Mouse (Mus musculus): ENCODE measurements at regions not wholly inside any gene's neighbourhood (a gene's known extent, or its start where the extent isn't known, plus 50 kb on each side); places are given as distances from the start of the nearest gene placed in this dataset.
A peak's percentile ranks its signal among the peaks of the same experiment; 100 is the strongest.

GRCm38 (mm10) chr13:47666470-47666869 is 544.0 kb downstream of the Rnf144b start:
- Histone ChIP-seq H3K9me3 (replicated peaks; ENCODE audit: control insufficient read depth, low read length) (no peaks in the 10 kb centered on the region), H3K27me3 (ENCODE audit: control insufficient read depth, insufficient read depth, low read depth, low read length) (no peaks in the 10 kb centered on the region), H3K4me3 (ENCODE audit: low read depth, low read length) (no peak overlapping the region), H3K4me1 (ENCODE audit: control insufficient read depth, low read depth, low read length) (no peaks in the 10 kb centered on the region), H3K9ac (ENCODE audit: low read depth, low read length) (no peak overlapping the region), H3K4me2 (ENCODE audit: low read depth, low read length) (no peak overlapping the region), H3K36me3 (ENCODE audit: control insufficient read depth, insufficient read depth) (no peaks in the 10 kb centered on the region), H3K27ac (ENCODE audit: low read length) (no peak overlapping the region)
- WGBS (ENCODE audit: insufficient replicate concordance), result 54% methylated on average over 3 of the region's 3 CpGs
- no peak for ATAC-seq (ENCODE audit: low read depth)

GRCm38 (mm10) chr13:47666956-47667701 is 544.7 kb downstream of the Rnf144b start:
- Histone ChIP-seq H3K27me3 (ENCODE audit: control insufficient read depth, insufficient read depth, low read depth, low read length) (no peaks in the 10 kb centered on the region), H3K4me2 (ENCODE audit: low read depth, low read length) (no peak overlapping the region), H3K27ac (ENCODE audit: low read length) (no peak overlapping the region), H3K9me3 (replicated peaks; ENCODE audit: control insufficient read depth, low read length) (no peaks in the 10 kb centered on the region), H3K9ac (ENCODE audit: low read depth, low read length) (no peak overlapping the region), H3K4me3 (ENCODE audit: low read depth, low read length) (no peak overlapping the region), H3K36me3 (ENCODE audit: control insufficient read depth, insufficient read depth) (no peaks in the 10 kb centered on the region), H3K4me1 (ENCODE audit: control insufficient read depth, low read depth, low read length) (no peaks in the 10 kb centered on the region)
- ATAC-seq (ENCODE audit: low read depth), result no peak
- WGBS (ENCODE audit: insufficient replicate concordance), result 20% methylated on average over 13 of the region's 13 CpGs

GRCm38 (mm10) chr13:47688131-47688530 is 565.7 kb downstream of the Rnf144b start:
- Histone ChIP-seq H3K27me3 (ENCODE audit: control insufficient read depth, insufficient read depth, low read depth, low read length) (no peaks in the 10 kb centered on the region), H3K36me3 (ENCODE audit: control insufficient read depth, insufficient read depth) (no peaks in the 10 kb centered on the region), H3K27ac (ENCODE audit: low read length) (no peak overlapping the region), H3K4me3 (ENCODE audit: low read depth, low read length) (no peak overlapping the region), H3K4me2 (ENCODE audit: low read depth, low read length) (no peak overlapping the region), H3K4me1 (ENCODE audit: control insufficient read depth, low read depth, low read length) (no peaks in the 10 kb centered on the region), H3K9me3 (replicated peaks; ENCODE audit: control insufficient read depth, low read length) (no peaks in the 10 kb centered on the region), H3K9ac (ENCODE audit: low read depth, low read length) (no peak overlapping the region)
- WGBS (ENCODE audit: insufficient replicate concordance), result 58% methylated on average over 3 of the region's 3 CpGs
- ATAC-seq (ENCODE audit: low read depth), result no peak

GRCm38 (mm10) chr13:47693815-47694214 is 567.2 kb upstream of the Id4 start:
- Histone ChIP-seq H3K36me3 (ENCODE audit: control insufficient read depth, insufficient read depth) (no peaks in the 10 kb centered on the region), H3K4me1 (ENCODE audit: control insufficient read depth, low read depth, low read length) (no peaks in the 10 kb centered on the region), H3K27me3 (ENCODE audit: control insufficient read depth, insufficient read depth, low read depth, low read length) (no peaks in the 10 kb centered on the region), H3K9ac (ENCODE audit: low read depth, low read length) (no peak overlapping the region), H3K4me3 (ENCODE audit: low read depth, low read length) (no peak overlapping the region), H3K4me2 (ENCODE audit: low read depth, low read length) (peak overlapping the region; percentile 32), H3K9me3 (replicated peaks; ENCODE audit: control insufficient read depth, low read length) (no peaks in the 10 kb centered on the region), H3K27ac (ENCODE audit: low read length) (no peak overlapping the region; the same call in 1 of the 2 replicates)
- no peak; the same call in 1 of the 2 replicates for ATAC-seq (ENCODE audit: low read depth)
- WGBS (ENCODE audit: insufficient replicate concordance), result 67% methylated on average over 14 of the region's 14 CpGs

GRCm38 (mm10) chr13:47695877-47696276 is 565.2 kb upstream of the Id4 start:
- Histone ChIP-seq H3K4me3 (ENCODE audit: low read depth, low read length) (no peak overlapping the region), H3K36me3 (ENCODE audit: control insufficient read depth, insufficient read depth) (no peaks in the 10 kb centered on the region), H3K27ac (ENCODE audit: low read length) (no peak overlapping the region), H3K4me2 (ENCODE audit: low read depth, low read length) (no peak overlapping the region), H3K4me1 (ENCODE audit: control insufficient read depth, low read depth, low read length) (no peaks in the 10 kb centered on the region), H3K27me3 (ENCODE audit: control insufficient read depth, insufficient read depth, low read depth, low read length) (no peaks in the 10 kb centered on the region), H3K9ac (ENCODE audit: low read depth, low read length) (no peak overlapping the region), H3K9me3 (replicated peaks; ENCODE audit: control insufficient read depth, low read length) (no peaks in the 10 kb centered on the region)
- ATAC-seq (ENCODE audit: low read depth), result no peak
- 52% methylated on average over 2 of the region's 2 CpGs for WGBS (ENCODE audit: insufficient replicate concordance)

GRCm38 (mm10) chr13:47700556-47700955 is 560.5 kb upstream of the Id4 start:
- WGBS (ENCODE audit: insufficient replicate concordance), result 47% methylated on average over 3 of the region's 3 CpGs
- Histone ChIP-seq H3K4me2 (ENCODE audit: low read depth, low read length) (no peak overlapping the region), H3K4me1 (ENCODE audit: control insufficient read depth, low read depth, low read length) (no peaks in the 10 kb centered on the region), H3K9ac (ENCODE audit: low read depth, low read length) (no peak overlapping the region), H3K27ac (ENCODE audit: low read length) (no peak overlapping the region), H3K9me3 (replicated peaks; ENCODE audit: control insufficient read depth, low read length) (no peaks in the 10 kb centered on the region), H3K4me3 (ENCODE audit: low read depth, low read length) (no peak overlapping the region), H3K27me3 (ENCODE audit: control insufficient read depth, insufficient read depth, low read depth, low read length) (no peaks in the 10 kb centered on the region), H3K36me3 (ENCODE audit: control insufficient read depth, insufficient read depth) (no peaks in the 10 kb centered on the region)
- ATAC-seq (ENCODE audit: low read depth), result no peak

GRCm38 (mm10) chr13:47707961-47708609 is 552.9 kb upstream of the Id4 start:
- no peak overlapping the region for H3K27ac ChIP-seq (ENCODE audit: low read length)
- no peaks in the 10 kb centered on the region for H3K9me3 ChIP-seq (replicated peaks; ENCODE audit: control insufficient read depth, low read length)
- no peak overlapping the region for H3K9ac ChIP-seq (ENCODE audit: low read depth, low read length)
- WGBS (ENCODE audit: insufficient replicate concordance), result 68% methylated on average over 18 of the region's 18 CpGs
- no peak for ATAC-seq (ENCODE audit: low read depth)
- H3K36me3 ChIP-seq (ENCODE audit: control insufficient read depth, insufficient read depth), result no peaks in the 10 kb centered on the region
- H3K4me2 ChIP-seq (ENCODE audit: low read depth, low read length), result no peak overlapping the region
- no peaks in the 10 kb centered on the region for H3K4me1 ChIP-seq (ENCODE audit: control insufficient read depth, low read depth, low read length)
- no peaks in the 10 kb centered on the region for H3K27me3 ChIP-seq (ENCODE audit: control insufficient read depth, insufficient read depth, low read depth, low read length)
- no peak overlapping the region for H3K4me3 ChIP-seq (ENCODE audit: low read depth, low read length)

GRCm38 (mm10) chr13:47709323-47709722 is 551.7 kb upstream of the Id4 start:
- Histone ChIP-seq H3K36me3 (ENCODE audit: control insufficient read depth, insufficient read depth) (no peaks in the 10 kb centered on the region), H3K27me3 (ENCODE audit: control insufficient read depth, insufficient read depth, low read depth, low read length) (no peaks in the 10 kb centered on the region), H3K9me3 (replicated peaks; ENCODE audit: control insufficient read depth, low read length) (no peaks in the 10 kb centered on the region), H3K9ac (ENCODE audit: low read depth, low read length) (no peak overlapping the region), H3K4me1 (ENCODE audit: control insufficient read depth, low read depth, low read length) (no peaks in the 10 kb centered on the region), H3K4me3 (ENCODE audit: low read depth, low read length) (no peak overlapping the region), H3K4me2 (ENCODE audit: low read depth, low read length) (no peak overlapping the region), H3K27ac (ENCODE audit: low read length) (no peak overlapping the region)
- ATAC-seq (ENCODE audit: low read depth), result no peak
- WGBS (ENCODE audit: insufficient replicate concordance), result 62% methylated on average over 3 of the region's 3 CpGs

GRCm38 (mm10) chr13:47712507-47712906 is 548.5 kb upstream of the Id4 start:
- Histone ChIP-seq H3K9ac (ENCODE audit: low read depth, low read length) (no peak overlapping the region), H3K4me1 (ENCODE audit: control insufficient read depth, low read depth, low read length) (no peaks in the 10 kb centered on the region), H3K4me3 (ENCODE audit: low read depth, low read length) (no peak overlapping the region), H3K36me3 (ENCODE audit: control insufficient read depth, insufficient read depth) (no peaks in the 10 kb centered on the region), H3K9me3 (replicated peaks; ENCODE audit: control insufficient read depth, low read length) (no peaks in the 10 kb centered on the region), H3K27me3 (ENCODE audit: control insufficient read depth, insufficient read depth, low read depth, low read length) (no peaks in the 10 kb centered on the region), H3K27ac (ENCODE audit: low read length) (0 out of 2 replicates have a peak overlapping the region, but pooled peaks have one; percentile 12), H3K4me2 (ENCODE audit: low read depth, low read length) (no peak overlapping the region)
- peak; percentile 85 for ATAC-seq (ENCODE audit: low read depth)
- WGBS (ENCODE audit: insufficient replicate concordance), result 47% methylated on average over 4 of the region's 4 CpGs

Data from liver, embryonic 16.5 days (tissue).